Mouse (Mus musculus) left cerebral cortex, adult 8-10 months (tissue): ENCODE data around the gene Csmd2. TPM values are rescaled to one million over a fixed set of nuclear protein-coding genes. Genes with fewer than 3 reads are reported as not detected.
"Not testable (repeated sequence)": the region's sequence is repeated elsewhere in the genome, so short reads cannot be mapped to it uniquely, and the experiment has no call there.

Experiments used
- DNase-seq, 2 experiments: peaks; one replicate each; pipeline ENCODE4 v3.0.0; 2022; ENCODE audit warnings: low spot score in 2 of 2
- total RNA-seq, 4 experiments: library from RNA; stranded (reverse); gene quantifications; 2 replicates each; pipeline ENCODE4 v1.2.4; 2022

Csmd2 gene
- total RNA-seq, 4 experiments from 2014 or later = 42.5 to 52.4 (median 47.7) TPM

GRCm38 (mm10) chr4:128609925-128610402, 622.3 kb downstream of the Csmd2 start, which contains the start of gene Zscan20:
Gene Zscan20, minus strand, starts transcription at chr4:128610098.
- DNase-seq = peak; percentile 77 to 99

- no peak for DNase-seq
Measured at GRCm38 (mm10) chr4:128610706-128611105, 623.0 kb downstream of the Csmd2 start.

- DNase-seq = not testable (repeated sequence)
Measured at GRCm38 (mm10) chr4:128611726-128612125, 624.1 kb downstream of the Csmd2 start.

- no peak for DNase-seq
Measured at GRCm38 (mm10) chr4:128613326-128613725, 625.7 kb downstream of the Csmd2 start.

GRCm38 (mm10) chr4:128615761-128616160, 628.1 kb downstream of the Csmd2 start:
- DNase-seq = no peak

Other genes starting within 250 kb of the Csmd2 start
- 1 to 10 TPM in 2 of 4 experiments, under 1 TPM in 2; 0.95 to 1.2 (median 0.99) TPM for gene CK137956, start 16.9 kb upstream of the Csmd2 start, total RNA-seq